Mouse (Mus musculus): ENCODE data around the gene Plekho1.

DNA sequence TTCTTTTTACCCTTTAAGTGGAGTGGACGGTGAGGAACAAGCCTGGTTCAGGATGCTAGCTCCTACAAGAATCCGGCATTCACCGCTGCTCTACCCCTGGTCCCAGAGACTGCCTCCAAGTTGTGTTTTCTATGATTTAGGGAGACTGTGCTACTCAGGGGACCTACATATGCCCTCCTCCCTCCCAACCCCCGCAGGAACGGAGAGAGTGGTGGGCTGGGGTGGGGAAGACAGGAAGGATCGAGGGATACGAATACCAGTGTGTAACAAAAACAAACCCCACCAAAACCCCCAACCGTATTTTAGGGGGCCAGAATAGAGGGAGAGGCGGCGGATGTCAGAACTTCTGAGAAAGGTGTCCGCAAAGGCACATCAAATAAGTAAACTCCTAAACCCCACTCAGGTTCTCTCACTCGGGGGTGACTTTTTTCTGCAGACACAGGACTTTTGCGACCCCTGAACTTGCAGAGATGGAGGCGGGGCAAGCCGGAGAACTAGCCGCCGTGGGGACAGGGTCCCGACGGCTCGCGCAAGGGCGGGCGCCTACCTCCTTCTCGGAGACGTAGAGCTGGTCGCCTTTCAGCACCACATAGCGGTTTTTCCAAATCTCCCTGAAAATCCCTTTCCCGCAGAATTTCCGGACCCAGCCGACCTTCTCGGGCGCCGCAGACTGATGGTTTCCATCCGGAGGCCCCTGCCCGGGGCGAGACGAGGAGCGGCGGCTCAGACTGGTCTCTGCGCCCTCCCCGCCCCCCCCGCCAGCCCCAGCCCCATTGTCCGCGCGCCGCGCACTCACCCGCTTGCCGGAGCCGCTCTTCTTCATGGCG lies 613 bp downstream of the Plekho1 start:
- TF ChIP-seq CTCF (IDR thresholded peaks at IDR 0.05; ENCODE audit: low read depth, low read length): no peak
- no peak for TF ChIP-seq POLR2A (IDR thresholded peaks at IDR 0.05; ENCODE audit: borderline replicate concordance, low read depth, low read length)

All from bone marrow macrophage, adult 2 months (primary cell).